Mouse (Mus musculus) CH12.LX (cell line): ENCODE results near the gene Dhx33. TPM values are rescaled to one million over a fixed set of nuclear protein-coding genes. Genes with fewer than 3 reads are reported as not detected.
A peak's percentile ranks its signal among the peaks of the same experiment; 100 is the strongest.

Source experiments
- DNase-seq: peaks from one replicate; pipeline ENCODE4 v3.0.0-alpha.2; 2013; ENCODE audit errors: extremely low read depth
- H3K27ac ChIP-seq: 2 replicates; pipeline ENCODE4 v1.5.1; 2012; ENCODE audit warnings: low read depth, mild to moderate bottlenecking, control low read depth, moderate library complexity; ENCODE audit not compliant: insufficient read depth
- H3K27me3 ChIP-seq: replicated peaks from 2 replicates; pipeline ENCODE3; 2012; ENCODE audit warnings: inconsistent platforms
- H3K36me3 ChIP-seq, 2 experiments: replicated peaks in 1 of 2; 2 replicates each; pipeline versions ENCODE3 to v1.6.1; 2012; ENCODE audit warnings: inconsistent platforms in 1 of 2, low read length in 1 of 2, mild to moderate bottlenecking in 1 of 2, mixed read lengths in 1 of 2, moderate library complexity in 1 of 2; ENCODE audit not compliant: control insufficient read depth in 1 of 2, insufficient read depth in 1 of 2
- H3K4me1 ChIP-seq, 2 experiments: 2 replicates each; pipeline ENCODE4 v1.6.1; 2012; ENCODE audit warnings: inconsistent platforms in 1 of 2, moderate library complexity in 1 of 2; ENCODE audit not compliant: insufficient read depth in 2 of 2, control insufficient read depth in 1 of 2
- H3K4me2 ChIP-seq: 2 replicates; pipeline ENCODE4 v1.6.1; 2012; ENCODE audit warnings: low read depth, mild to moderate bottlenecking, control low read depth; ENCODE audit not compliant: poor library complexity, insufficient read depth, severe bottlenecking
- H3K4me3 ChIP-seq, 3 experiments: fragments of 150-350 bp in 1 of 3; sonication (generic) in 1 of 3; replicated peaks in 1 of 3; 2 replicates each; pipeline versions ENCODE3 to v1.5.1; 2011 to 2012; ENCODE audit warnings: low read depth in 2 of 3, low read length in 2 of 3, mild to moderate bottlenecking in 2 of 3, moderate library complexity in 2 of 3, control low read depth in 1 of 3, improper control_type of control experiment in 1 of 3, inconsistent platforms in 1 of 3, mixed read lengths in 1 of 3; ENCODE audit not compliant: poor library complexity in 1 of 3
- H3K79me2 ChIP-seq: replicated peaks from 2 replicates; pipeline ENCODE4 v1.6.1; 2012; ENCODE audit warnings: mild to moderate bottlenecking, moderate library complexity; ENCODE audit not compliant: control insufficient read depth, poor library complexity, insufficient read depth, severe bottlenecking; ENCODE audit errors: extremely low read depth
- H3K9ac ChIP-seq: 2 replicates; pipeline ENCODE4 v1.6.1; 2012; ENCODE audit warnings: low read depth, mild to moderate bottlenecking, control low read depth, moderate library complexity; ENCODE audit not compliant: insufficient read depth
- H3K9me3 ChIP-seq: replicated peaks from 2 replicates; pipeline ENCODE3; 2012; ENCODE audit warnings: low read length, inconsistent platforms, mixed read lengths
- BHLHE40 ChIP-seq: IDR thresholded peaks from 2 replicates; pipeline ENCODE4 v1.6.1; 2011; ENCODE audit warnings: mild to moderate bottlenecking, low read depth, low read length, improper control_type of control experiment
- CHD1 ChIP-seq: IDR thresholded peaks from 2 replicates; pipeline ENCODE4 v1.6.1; 2012; ENCODE audit warnings: low read depth, low read length, improper control_type of control experiment, inconsistent platforms
- CTCF ChIP-seq, 2 experiments: IDR thresholded peaks in 1 of 2; conservative IDR thresholded peaks in 1 of 2; 2 replicates each; pipeline ENCODE4 v1.5.1; 2011 to 2012; ENCODE audit warnings: low read depth in 2 of 2, low read length in 2 of 2, improper control_type of control experiment in 1 of 2, inconsistent platforms in 1 of 2, mild to moderate bottlenecking in 1 of 2, moderate library complexity in 1 of 2
- ELF1 ChIP-seq: IDR thresholded peaks from 2 replicates; pipeline ENCODE4 v1.6.1; 2014; ENCODE audit warnings: low read depth, mild to moderate bottlenecking, inconsistent platforms, low read length, improper control_type of control experiment
- EP300 ChIP-seq: IDR thresholded peaks from 2 replicates; pipeline ENCODE4 v1.6.1; 2011; ENCODE audit warnings: low read length, improper control_type of control experiment
- MAFK ChIP-seq: IDR thresholded peaks from 2 replicates; pipeline ENCODE4 v1.6.1; 2011; ENCODE audit warnings: low read length, improper control_type of control experiment; ENCODE audit not compliant: insufficient replicate concordance
- MAX ChIP-seq: IDR thresholded peaks from 2 replicates; pipeline ENCODE4 v1.6.1; 2011; ENCODE audit warnings: low read length, improper control_type of control experiment
- MAZ ChIP-seq: IDR thresholded peaks from 2 replicates; pipeline ENCODE4 v1.6.1; 2012; ENCODE audit warnings: low read depth, mild to moderate bottlenecking, inconsistent platforms, low read length, improper control_type of control experiment, moderate library complexity
- MEF2A ChIP-seq: IDR thresholded peaks from 2 replicates; pipeline ENCODE4 v1.6.1; 2014; ENCODE audit warnings: low read depth, mild to moderate bottlenecking, inconsistent platforms, low read length, improper control_type of control experiment, borderline replicate concordance
- MXI1 ChIP-seq: IDR thresholded peaks from 2 replicates; pipeline ENCODE4 v1.6.1; 2011; ENCODE audit warnings: mild to moderate bottlenecking, low read depth, low read length, improper control_type of control experiment
- MYC ChIP-seq: IDR thresholded peaks from 2 replicates; pipeline ENCODE4 v1.6.1; 2011; ENCODE audit warnings: low read depth, mild to moderate bottlenecking, improper control_type of control experiment, low read length
- POLR2A ChIP-seq: IDR thresholded peaks from 2 replicates; pipeline ENCODE4 v1.6.1; 2011; ENCODE audit warnings: low read depth, mild to moderate bottlenecking, improper control_type of control experiment, low read length
- POLR2AphosphoS2 ChIP-seq: IDR thresholded peaks from 2 replicates; pipeline ENCODE4 v1.6.1; 2011; ENCODE audit warnings: low read depth, low read length, improper control_type of control experiment
- SIN3A ChIP-seq: IDR thresholded peaks from 2 replicates; pipeline ENCODE4 v1.6.1; 2012; ENCODE audit warnings: low read length, improper control_type of control experiment, inconsistent platforms
- TBP ChIP-seq: conservative IDR thresholded peaks from 2 replicates; pipeline ENCODE4 v1.6.1; 2011; ENCODE audit warnings: low read depth, low read length, improper control_type of control experiment
- UBTF ChIP-seq: IDR thresholded peaks from 2 replicates; pipeline ENCODE4 v1.6.1; 2012; ENCODE audit warnings: low read depth, mild to moderate bottlenecking, inconsistent platforms, low read length, improper control_type of control experiment, moderate library complexity
- USF1 ChIP-seq: IDR thresholded peaks from 2 replicates; pipeline ENCODE4 v1.6.1; 2014; ENCODE audit warnings: low read depth, mild to moderate bottlenecking, inconsistent platforms, low read length, improper control_type of control experiment
- USF2 ChIP-seq: conservative IDR thresholded peaks from 2 replicates; pipeline ENCODE4 v1.6.1; 2011; ENCODE audit warnings: low read depth, low read length, improper control_type of control experiment
- ZKSCAN1 ChIP-seq: IDR thresholded peaks from 2 replicates; pipeline ENCODE4 v1.6.1; 2012; ENCODE audit warnings: low read depth, inconsistent platforms, low read length, improper control_type of control experiment, borderline replicate concordance
- ZNF384 ChIP-seq: IDR thresholded peaks from 2 replicates; pipeline ENCODE4 v1.6.1; 2012; ENCODE audit warnings: low read depth, low read length, improper control_type of control experiment, inconsistent platforms
- dilution Hi-C: fragments of 300-500 bp; cut with MboI; formaldehyde crosslinking; loops from 2 replicates; pipeline ENCODE4 v1.14.3; 2020; ENCODE audit warnings: low sequenced_read_pairs; ENCODE audit not compliant: extremely low pct_unique_long_range_greater_than_20kb, extremely low pct_ligation_motif_present
- in situ Hi-C: fragments of 300-500 bp; cut with MboI; formaldehyde crosslinking; loops from 3 replicates; pipeline ENCODE4 v1.14.3; 2019; ENCODE audit warnings: low sequenced_read_pairs, low pct_ligation_motif_present, low pct_unique_long_range_greater_than_20kb, mixed read lengths
- polyA plus RNA-seq: library from polyadenylated mRNA; unstranded; fragments of >175 nt; gene quantifications from 2 replicates; pipeline ENCODE4 v1.2.1, GENCODE M21; 2012; ENCODE audit warnings: low read depth; ENCODE audit not compliant: insufficient read length
- total RNA-seq, 2 experiments: library from RNA; depleted of rRNA; stranded (reverse); fragments of 300-350 nt in 1 of 2; fragments of >200 nt in 1 of 2; gene quantifications; 2 replicates each; pipeline ENCODE4 v1.2.3; 2012 to 2014

Gene Dhx33
- total and polyA plus RNA-seq, 3 experiments: 34.4 to 55.9 (median 43.0) TPM

DNA sequence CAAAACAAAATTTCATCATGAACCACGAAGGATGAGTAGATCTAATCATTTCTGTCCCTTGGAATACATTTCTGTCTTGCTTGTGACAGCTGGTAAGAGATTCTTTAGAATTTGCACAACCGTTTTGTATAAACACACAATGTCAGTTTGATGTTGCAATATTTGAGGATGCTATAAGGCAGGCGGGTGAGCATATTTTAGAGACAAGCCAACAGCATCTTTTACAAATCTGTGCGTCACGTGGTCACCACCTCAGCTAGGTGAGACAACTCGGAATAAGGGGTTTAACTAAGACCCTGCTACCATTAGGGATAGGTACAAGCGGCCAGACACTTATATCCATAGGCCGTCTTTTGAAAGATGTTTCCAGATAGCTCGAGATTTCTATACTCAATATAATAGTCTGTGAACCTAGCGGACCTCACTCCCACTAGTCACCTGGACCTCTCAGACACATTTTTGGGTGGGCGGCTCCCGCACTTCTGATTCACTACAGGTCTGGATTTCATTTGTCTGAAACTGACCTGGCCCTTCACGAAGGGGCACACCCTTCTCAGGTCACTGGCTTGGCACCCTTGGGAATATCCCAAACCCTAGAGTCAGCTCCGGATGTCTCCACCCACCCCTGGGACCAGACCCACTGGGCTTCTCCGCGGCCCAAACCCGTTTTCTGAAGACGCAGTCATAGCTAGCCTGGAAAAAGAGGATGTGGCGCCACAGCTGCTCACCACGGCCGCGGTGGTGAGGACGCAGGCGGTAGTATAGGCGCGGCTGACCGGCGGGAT is 14.4 kb upstream of the Dhx33 start:
- Histone ChIP-seq H3K27ac (peak overlapping the region; percentile 71), H3K27me3 (no peaks in the 10 kb centered on the region), H3K79me2 (peaks cover 77% of the 10 kb centered on the region), H3K4me1 (peaks cover 8 to 62% of the 10 kb centered on the region in 2 experiments), H3K36me3 (peaks cover 14 to 60% of the 10 kb centered on the region in 2 experiments), H3K9ac (peak overlapping the region; percentile 93), H3K4me3 (peak overlapping the region; percentile 80 to 92 (median 87)), H3K9me3 (no peaks in the 10 kb centered on the region), H3K4me2 (peak overlapping the region; percentile 91)
- dilution Hi-C loops: no loop called here
- in situ Hi-C loops: no loop called here
- peak; percentile 87 for TF ChIP-seq USF2
- TF ChIP-seq USF1: peak; percentile 81
- 0 out of 2 replicates have a peak, but pooled peaks have one; percentile 5 for TF ChIP-seq POLR2AphosphoS2
- TF ChIP-seq ZKSCAN1: no peak
- 0 out of 2 replicates have a peak, but pooled peaks have one; percentile 10 for TF ChIP-seq TBP
- peak; percentile 70; the same call in 1 of the 2 replicates for TF ChIP-seq UBTF
- TF ChIP-seq SIN3A: peak; percentile 95
- peak; percentile 14; the same call in 1 of the 2 replicates for TF ChIP-seq MAZ
- peak; percentile 88 for TF ChIP-seq MYC
- TF ChIP-seq CTCF (conservative IDR thresholded peaks at IDR 0.05 in 1 of 2, IDR thresholded peaks at IDR 0.05 in 1 of 2; ENCODE audit: low read depth in 2 of 2, low read length in 2 of 2): no peak
- TF ChIP-seq EP300: peak; percentile 46; the same call in 1 of the 2 replicates
- TF ChIP-seq ZNF384: no peak
- peak; percentile 90 for TF ChIP-seq MAX
- TF ChIP-seq CHD1: 0 out of 2 replicates have a peak, but pooled peaks have one; percentile 85
- peak; percentile 36 for TF ChIP-seq BHLHE40
- no peak for TF ChIP-seq ELF1
- peak; percentile 17; the same call in 1 of the 2 replicates for TF ChIP-seq MEF2A
- peak; percentile 90 for TF ChIP-seq MXI1
- no peak for DNase-seq

DNA sequence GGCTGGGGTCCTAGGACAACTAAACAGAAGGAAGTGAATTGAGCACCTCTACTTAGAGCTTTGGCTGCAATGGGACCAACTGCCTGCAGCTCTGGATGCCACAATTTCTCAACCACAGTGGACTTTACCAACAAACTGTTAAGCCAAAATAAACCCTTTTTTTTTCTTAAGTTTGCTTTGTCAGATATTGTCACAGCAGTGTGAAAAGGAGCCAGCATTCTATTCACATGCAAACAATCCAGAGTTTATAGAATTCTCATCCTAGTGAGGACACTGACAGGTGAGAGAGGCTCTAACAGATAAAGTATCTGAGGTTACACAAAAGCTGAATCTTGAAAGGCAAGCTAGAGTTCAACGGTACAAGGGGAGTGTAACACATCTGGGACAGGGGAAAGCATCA is 12.8 kb upstream of the Dhx33 start:
- H3K27ac ChIP-seq: no peak overlapping the region
- TF ChIP-seq POLR2A (no peak), MAFK (no peak), MXI1 (no peak), TBP (no peak)

More for the DNA sequence above, 12.8 kb upstream of the Dhx33 start:
- Histone ChIP-seq H3K4me2 (0 out of 2 replicates have a peak overlapping the region, but pooled peaks have one; percentile 44), H3K27me3 (no peaks in the 10 kb centered on the region), H3K9ac (peak overlapping the region; percentile 13; the same call in 1 of the 2 replicates), H3K9me3 (no peaks in the 10 kb centered on the region), H3K4me3 (no peak overlapping the region), H3K4me1 (peaks cover 8 to 47% of the 10 kb centered on the region in 2 experiments), H3K36me3 (peaks cover 17 to 60% of the 10 kb centered on the region in 2 experiments), H3K79me2 (peaks cover 64% of the 10 kb centered on the region)
- dilution Hi-C loops (no loop called here), in situ Hi-C loops (no loop called here)
- no peak for DNase-seq
